Mouse (Mus musculus) embryonic fibroblast, embryonic 13.5 days (primary cell): ENCODE measurements around the gene Gpr182. TPM values are rescaled to one million over a fixed set of nuclear protein-coding genes. Genes with fewer than 3 reads are reported as not detected.
"Not testable (repeated sequence)": the region's sequence is repeated elsewhere in the genome, so short reads cannot be mapped to it uniquely, and the experiment has no call there.

Experiments used
- H3K27ac ChIP-seq: 2 replicates; pipeline ENCODE4 v1.5.1; 2012; ENCODE audit warnings: low read length, control low read depth, inconsistent platforms; ENCODE audit not compliant: insufficient read depth
- H3K4me1 ChIP-seq: 2 replicates; pipeline ENCODE4 v1.6.1; 2011; ENCODE audit warnings: low read length; ENCODE audit not compliant: control insufficient read depth, insufficient read depth
- H3K4me3 ChIP-seq: 2 replicates; pipeline ENCODE4 v1.5.1; 2011; ENCODE audit warnings: mild to moderate bottlenecking, control low read depth, low read length; ENCODE audit not compliant: insufficient read depth
- CTCF ChIP-seq: IDR thresholded peaks from 2 replicates; pipeline ENCODE4 v1.5.1; 2011; ENCODE audit warnings: mild to moderate bottlenecking, control low read depth, low read length, moderate library complexity, borderline replicate concordance; ENCODE audit not compliant: insufficient read depth
- POLR2A ChIP-seq: IDR thresholded peaks from 2 replicates; pipeline ENCODE4 v1.6.1; 2011; ENCODE audit warnings: low read depth, mild to moderate bottlenecking, control low read depth, low read length, moderate library complexity
- polyA plus RNA-seq: library from polyadenylated mRNA; stranded (reverse); fragments of >200 nt; gene quantifications from 2 replicates; pipeline ENCODE4 v1.2.4, GENCODE M21; 2011; ENCODE audit warnings: low read depth; ENCODE audit not compliant: missing spikeins, insufficient read length

The Gpr182 gene
- not detected in 2 replicates for polyA plus RNA-seq

DNA sequence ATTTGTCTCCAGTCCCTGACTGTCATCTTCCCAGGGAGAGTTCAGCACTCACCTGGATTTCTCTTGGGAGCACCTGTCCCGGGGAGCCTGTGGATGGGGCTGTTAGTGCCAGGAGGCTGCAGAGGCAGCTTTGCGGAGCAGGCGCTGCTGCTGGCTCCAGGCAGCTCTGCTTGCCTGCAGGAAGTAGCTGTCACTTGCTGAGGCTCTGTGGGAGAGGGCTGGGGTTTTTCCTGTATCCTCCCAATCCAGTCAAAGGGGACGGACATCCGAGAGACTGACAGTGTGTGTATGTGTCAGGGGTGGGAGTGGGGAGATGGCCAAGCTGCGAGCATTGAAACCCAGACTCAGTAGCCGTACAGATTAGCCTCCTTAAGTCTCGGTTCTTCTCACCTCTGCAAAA is at the start of gene Gpr182:
Gene Gpr182 (minus strand): TSS at position 185 of the 400 bp plus-strand sequence.
- Histone ChIP-seq H3K4me3 (no peak within 1 kb of the TSS), H3K27ac (no peak within 1 kb of the TSS), H3K4me1 (no peaks in the 10 kb centered on the region)
- TF ChIP-seq POLR2A (no peak), CTCF (no peak)

DNA sequence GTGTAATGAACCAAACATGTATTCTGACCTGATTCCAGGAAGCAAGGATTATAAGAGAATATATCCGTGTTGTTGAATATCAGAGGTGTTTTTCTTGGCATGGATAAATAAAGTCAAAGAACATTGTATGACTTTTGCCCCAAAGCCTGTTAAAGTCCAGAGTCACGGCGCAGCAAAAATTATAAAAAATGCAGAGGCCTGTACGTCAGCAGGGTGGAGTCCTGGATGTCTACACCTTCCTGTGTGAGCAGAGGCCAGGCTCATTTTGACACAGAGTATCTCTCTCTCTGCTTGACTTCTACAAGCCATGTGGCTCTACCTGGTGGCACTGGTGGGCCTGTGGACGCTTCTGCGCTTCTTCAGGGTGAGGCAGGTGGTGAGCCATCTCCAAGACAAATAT is 49.4 kb upstream of the Gpr182 start, which contains the start of gene Rdh16:
Gene Rdh16 (plus strand): TSS at position 262 of the 400 bp plus-strand sequence.
- no peaks in the 10 kb centered on the region for H3K4me1 ChIP-seq
- no peak within 1 kb of the TSS for H3K27ac ChIP-seq
- TF ChIP-seq POLR2A (no peak), CTCF (no peak)
- no peak within 1 kb of the TSS for H3K4me3 ChIP-seq

DNA sequence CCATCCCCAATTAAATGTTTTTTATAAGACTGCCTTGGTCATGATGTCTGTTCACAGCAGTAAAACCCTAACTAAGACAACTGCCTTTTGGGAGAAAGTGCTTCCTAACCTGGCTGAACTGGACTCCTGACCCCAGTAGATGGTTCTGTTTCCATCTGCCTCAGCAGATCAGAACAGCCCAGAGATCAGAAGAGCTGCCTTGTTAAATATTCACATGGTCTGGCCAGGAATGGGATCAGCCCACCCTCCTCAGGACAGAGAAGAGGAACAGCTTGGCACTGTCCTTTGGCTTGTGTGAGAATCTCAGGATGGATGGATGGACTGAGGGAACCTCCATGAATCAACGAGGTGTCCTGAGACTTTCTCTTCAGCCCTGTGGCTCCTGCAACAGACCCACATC is 47.8 kb upstream of the Gpr182 start:
- TF ChIP-seq POLR2A (no peak), CTCF (no peak)
- no peak overlapping the region for H3K27ac ChIP-seq
- no peaks in the 10 kb centered on the region for H3K4me1 ChIP-seq
- no peak overlapping the region for H3K4me3 ChIP-seq

GRCm38 (mm10) chr10:127785411-127785810 is 33.9 kb upstream of the Gpr182 start:
- H3K4me3 ChIP-seq, H3K4me1 ChIP-seq, H3K27ac ChIP-seq: not testable (repeated sequence)

DNA sequence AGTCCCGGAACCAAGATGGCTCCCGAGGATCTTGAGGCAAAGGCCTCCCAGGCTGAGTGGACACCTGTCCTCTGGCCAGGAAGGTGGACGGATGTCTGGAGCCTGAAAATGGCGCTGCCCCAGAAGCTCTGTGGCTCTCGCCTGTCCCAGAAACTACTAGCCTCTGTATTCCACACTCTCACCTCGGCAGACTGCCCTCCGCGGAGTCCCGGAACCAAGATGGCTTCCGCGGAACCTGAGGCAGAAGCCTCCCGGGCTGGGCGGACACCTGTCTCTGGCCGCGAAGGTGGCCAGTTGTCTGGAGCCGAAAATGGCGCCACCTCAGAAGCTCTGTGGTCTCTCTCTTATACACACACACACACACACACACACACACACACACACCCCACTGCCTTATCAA is 30.8 kb upstream of the Gpr182 start:
- not testable (repeated sequence) for H3K4me3 ChIP-seq, H3K27ac ChIP-seq, H3K4me1 ChIP-seq

DNA sequence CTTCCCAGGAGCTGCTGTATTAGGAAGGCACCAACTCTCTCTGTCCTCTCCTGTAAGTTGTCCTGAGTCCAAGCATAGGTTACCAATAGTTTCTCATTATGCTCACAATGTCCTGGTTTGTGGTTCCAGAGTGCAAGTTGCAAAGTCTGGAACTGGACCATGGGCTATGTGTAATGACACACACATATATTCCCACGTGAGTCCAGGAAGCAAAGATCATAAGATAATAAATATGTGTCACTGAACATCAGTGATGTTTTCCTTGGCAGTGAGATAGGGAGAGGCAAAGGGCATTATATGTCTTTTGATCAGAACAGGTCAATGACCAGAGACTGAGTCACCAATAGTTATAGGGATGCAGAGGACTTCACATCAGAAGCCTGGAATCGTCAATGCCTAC is 24.5 kb upstream of the Gpr182 start, which contains the start of gene Rdh9:
Gene Rdh9 (plus strand): TSS at position 376 of the 400 bp plus-strand sequence.
- no peak within 1 kb of the TSS for H3K4me3 ChIP-seq
- no peaks in the 10 kb centered on the region for H3K4me1 ChIP-seq
- no peak for TF ChIP-seq CTCF
- no peak for TF ChIP-seq POLR2A
- H3K27ac ChIP-seq = no peak within 1 kb of the TSS

DNA sequence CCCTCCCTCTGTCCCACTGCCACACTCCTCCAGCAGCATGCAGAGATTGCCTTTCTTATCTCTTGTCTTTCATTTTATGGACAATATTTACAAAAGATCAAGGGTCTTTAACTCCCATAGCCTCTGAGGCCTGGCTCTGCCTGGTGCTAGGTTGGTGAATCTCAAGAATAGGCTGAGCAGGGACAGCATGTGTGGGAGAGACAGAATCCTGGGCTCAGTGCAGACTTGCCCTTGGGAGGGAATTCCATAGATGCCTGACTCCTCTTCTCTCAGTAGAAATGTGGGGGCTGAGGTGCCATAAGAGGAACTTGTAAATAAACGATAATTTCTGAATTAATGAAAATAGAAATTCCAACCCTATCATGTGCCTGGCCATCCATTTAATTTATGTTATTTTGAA is 15.0 kb upstream of the Gpr182 start:
- TF ChIP-seq CTCF = no peak
- TF ChIP-seq POLR2A = no peak
- no peaks in the 10 kb centered on the region for H3K4me1 ChIP-seq
- H3K27ac ChIP-seq = no peak overlapping the region
- no peak overlapping the region for H3K4me3 ChIP-seq

DNA sequence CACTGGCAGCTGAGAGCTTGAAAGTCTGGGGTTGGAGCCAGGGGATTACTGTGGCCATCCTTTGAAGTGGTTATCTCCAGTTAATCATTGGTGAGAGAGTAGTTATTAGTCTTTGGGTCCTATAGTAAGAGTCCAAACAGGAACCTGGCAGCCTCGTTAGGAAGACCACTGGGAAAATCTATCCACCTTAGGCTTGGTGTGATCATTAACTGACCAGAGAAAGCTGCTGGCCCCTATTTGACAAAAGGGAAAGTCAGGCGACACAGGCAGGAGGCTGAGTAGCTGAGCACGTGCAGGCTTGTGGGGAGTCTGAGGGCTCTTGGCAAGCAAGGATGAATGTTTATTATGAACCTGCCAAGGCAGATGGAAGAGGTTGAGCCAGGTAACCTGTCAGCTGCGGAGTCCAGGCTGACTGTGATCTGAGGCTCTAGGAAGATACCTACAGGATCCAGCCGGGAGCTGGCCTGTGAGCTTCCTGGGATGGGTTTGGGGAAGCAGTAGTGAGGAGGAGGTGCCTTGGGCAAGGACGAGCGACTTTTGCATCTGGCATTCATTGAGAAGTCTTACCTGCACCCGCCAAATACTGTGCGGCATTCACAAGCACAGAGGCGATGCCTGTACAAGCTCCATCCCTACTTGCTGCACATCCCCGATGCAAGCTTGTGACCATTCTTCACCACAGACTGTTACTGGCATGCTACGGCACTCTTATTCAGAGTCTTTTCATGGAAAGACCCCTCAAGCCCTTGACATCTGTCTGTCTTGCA is 12.6 kb upstream of the Gpr182 start:
- Histone ChIP-seq H3K27ac (no peak overlapping the region), H3K4me3 (no peak overlapping the region), H3K4me1 (no peaks in the 10 kb centered on the region)
- TF ChIP-seq CTCF = no peak
- TF ChIP-seq POLR2A = no peak

GRCm38 (mm10) chr10:127762926-127763325 is 11.4 kb upstream of the Gpr182 start:
- not testable (repeated sequence) for H3K4me1 ChIP-seq, H3K4me3 ChIP-seq, H3K27ac ChIP-seq

- no peak within 1 kb of the TSS for H3K27ac ChIP-seq
- TF ChIP-seq CTCF = no peak
- no peak for TF ChIP-seq POLR2A
- H3K4me3 ChIP-seq = no peak within 1 kb of the TSS
- H3K4me1 ChIP-seq = no peaks in the 10 kb centered on the region
Measured at GRCm38 (mm10) chr10:127759181-127760110, 7.9 kb upstream of the Gpr182 start, which contains the start of the genes Rdh1 and Rdh16f1. TSS of gene Rdh1 (plus strand) at chr10:127759721. TSS of gene Rdh16f1 (plus strand) at chr10:127759787.
